Mouse (Mus musculus) testis, postnatal 14 days (tissue): ENCODE measurements around the gene Igsf11.

Experiments used
- DNase-seq: peaks from one replicate; pipeline ENCODE4 v3.0.0; 2021; ENCODE audit warnings: low spot score

The Igsf11 gene

DNA sequence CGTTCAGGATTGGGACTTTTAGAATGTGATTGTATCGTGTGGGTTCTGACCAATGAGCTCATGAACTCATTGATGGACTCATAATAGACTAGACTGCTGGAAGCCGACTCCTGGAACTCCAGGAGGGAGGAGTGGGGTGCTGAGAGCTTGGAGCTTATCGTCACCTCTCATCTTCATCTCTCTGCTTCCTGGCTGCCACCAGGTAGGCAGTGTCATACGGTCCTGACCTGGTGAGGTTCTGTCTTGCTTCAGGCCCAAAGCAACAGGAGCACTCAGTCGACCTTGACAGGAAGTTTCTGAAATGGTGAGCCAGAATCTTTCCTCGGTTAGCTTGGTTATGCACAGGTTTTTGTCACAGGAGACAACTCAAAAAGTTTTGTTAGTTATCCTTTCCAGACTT, at the start of gene Igsf11:
TSS of gene Igsf11 (plus strand) at position 301 of the 400 bp plus-strand sequence.
- DNase-seq = no peak

DNA sequence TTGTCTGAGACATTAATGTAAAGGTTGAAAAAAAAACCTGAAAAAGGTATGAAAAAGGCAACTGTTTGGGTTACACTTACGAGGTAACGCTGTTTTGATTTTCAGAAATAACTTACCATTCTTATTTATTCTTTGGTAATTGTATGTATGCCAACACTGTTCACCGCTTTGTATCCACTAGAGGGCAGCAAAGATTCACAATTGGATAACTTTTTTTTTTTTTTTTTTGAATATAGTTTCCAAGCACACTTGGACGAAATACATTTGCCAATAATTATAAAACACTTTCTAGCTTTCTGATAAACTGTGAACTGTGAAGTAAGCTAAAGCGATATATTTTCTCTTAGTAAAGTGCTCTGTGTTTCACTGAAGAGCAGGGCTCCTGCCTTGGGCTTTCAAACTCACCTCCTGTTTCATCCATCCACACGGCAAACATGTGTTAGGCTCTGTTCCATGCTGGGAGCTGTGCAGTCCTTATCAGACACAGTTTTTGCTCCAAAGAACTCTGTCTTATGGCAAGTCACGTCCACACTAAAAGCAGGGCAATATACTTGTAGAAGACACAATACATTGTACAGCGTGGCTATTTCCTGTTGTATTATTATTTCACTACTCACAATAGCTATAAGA, 34.2 kb upstream of the Igsf11 start:
- DNase-seq = no peak

DNA sequence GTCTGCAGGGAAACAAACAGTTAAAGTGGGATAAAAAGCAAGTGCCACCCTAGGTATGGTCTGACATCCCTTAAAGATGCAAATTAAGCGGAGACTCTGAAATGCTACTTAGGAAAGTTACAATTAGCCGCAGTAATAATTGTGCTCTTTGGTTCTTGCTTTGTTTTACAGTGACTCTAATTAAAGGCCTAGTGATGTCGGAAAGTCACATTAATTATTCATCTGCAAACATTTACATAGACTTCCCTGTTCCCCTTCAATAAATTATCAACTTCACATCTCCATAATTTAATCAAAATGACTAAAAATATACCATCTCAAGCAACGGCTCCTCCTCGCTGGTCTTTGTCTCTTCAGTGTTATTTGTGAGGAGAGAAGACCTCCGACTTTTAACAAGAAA, 31.9 kb upstream of the Igsf11 start:
- no peak for DNase-seq

DNA sequence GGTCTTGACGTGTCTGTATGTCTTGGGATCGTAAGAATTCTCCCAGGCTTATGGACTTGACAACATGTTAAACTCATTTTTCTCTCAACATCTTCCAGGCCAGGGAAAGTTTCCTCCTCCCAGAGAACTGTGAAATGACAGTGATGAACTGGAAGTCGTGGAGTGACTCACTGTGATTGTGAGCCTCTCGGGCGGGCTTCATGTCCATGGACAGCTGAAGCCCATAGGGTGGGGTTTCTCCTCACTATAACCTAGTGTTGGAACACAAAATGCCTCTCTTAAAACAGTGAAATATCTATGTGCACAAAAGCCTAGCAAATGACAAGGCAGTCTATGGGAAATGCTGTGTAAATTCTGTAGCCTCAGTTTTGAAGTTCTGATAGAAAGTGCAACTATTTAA, 28.1 kb upstream of the Igsf11 start:
- DNase-seq = no peak

DNA sequence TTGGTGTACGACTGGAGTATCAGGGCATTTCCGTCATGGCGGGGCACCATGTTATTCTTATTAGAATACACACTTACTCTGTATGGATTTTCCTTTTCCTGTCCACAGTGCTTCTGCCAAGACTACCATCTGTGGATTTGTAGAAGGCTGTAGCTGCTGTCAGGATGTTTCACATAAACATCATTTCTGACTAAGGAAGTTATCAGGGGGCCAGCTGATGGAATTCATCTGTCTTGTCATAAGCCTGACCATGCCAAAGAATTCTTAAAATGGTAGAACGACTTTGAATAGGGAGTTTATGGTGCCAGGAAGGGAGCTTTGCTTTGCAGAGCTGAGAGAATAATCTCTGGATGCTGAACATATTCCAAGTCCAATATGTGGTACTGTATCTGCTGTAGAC, 19.2 kb upstream of the Igsf11 start:
- no peak for DNase-seq

DNA sequence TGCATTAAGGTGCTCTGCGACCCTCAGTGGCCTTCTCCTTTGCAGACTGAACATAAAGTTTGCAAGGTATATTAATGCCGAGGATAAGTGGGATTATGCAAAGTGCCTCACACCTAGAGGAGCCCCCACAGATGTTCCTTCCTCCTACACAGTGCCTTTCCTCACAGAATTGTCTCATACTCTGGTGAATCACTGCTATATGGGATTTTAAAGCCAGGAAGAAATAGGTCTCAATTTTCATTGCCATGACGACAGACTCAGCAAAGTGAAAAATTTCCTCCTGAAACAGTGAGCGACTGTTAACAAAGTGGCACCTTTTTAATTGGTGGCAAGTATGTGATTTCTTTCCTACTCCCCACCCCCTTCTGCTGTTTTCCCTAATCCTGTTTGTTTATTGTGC, 18.0 kb upstream of the Igsf11 start:
- DNase-seq = no peak

DNA sequence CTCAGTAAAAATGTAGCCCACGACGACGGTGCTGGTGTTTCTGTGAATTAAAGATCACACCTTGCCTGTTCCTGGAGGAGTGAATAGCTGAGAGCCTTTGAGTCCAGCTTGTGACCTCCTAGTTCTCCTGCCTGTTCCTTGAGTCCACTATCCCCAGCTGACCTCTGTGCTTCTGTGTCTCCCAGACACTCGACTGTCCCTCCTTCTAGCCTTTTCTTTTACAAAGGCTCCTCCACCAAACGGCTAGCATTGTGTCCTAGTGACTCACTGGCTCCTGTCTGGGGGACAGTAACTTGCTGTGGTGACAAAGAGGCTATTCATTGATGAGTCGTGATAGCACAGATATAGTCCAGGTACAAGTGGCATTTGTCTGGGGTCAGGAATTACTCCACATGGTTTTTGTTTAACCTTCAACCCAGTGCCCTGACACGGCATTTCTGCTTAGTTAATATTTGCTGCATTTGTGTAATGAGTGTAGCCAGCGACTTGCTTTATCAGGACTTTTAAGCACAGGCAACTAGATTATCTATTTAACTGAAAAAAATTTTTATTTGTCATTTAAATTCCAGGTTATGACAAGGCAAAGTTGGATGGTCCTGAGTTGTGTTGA, 6.5 kb downstream of the Igsf11 start:
- peak; percentile 5 for DNase-seq

DNA sequence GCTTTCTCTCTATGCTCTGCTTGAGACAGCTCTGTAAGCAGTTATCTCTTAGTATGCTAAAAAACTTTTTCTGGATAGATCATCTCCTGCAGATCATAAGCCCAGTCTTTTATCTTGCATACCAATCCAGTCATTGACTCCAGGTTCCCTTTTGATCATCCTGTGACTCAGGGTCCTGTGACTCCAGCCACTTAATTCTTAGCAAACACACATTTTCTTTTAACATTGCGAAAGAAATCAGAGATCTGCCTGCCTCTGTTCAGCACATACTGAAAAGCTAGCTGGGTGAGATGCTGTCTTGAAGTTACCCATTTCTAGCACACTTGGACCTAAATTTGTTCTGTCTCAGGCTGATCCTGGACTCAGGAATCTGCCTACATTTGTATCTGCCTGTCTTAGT, 7.6 kb downstream of the Igsf11 start:
- DNase-seq = peak; percentile 2

DNA sequence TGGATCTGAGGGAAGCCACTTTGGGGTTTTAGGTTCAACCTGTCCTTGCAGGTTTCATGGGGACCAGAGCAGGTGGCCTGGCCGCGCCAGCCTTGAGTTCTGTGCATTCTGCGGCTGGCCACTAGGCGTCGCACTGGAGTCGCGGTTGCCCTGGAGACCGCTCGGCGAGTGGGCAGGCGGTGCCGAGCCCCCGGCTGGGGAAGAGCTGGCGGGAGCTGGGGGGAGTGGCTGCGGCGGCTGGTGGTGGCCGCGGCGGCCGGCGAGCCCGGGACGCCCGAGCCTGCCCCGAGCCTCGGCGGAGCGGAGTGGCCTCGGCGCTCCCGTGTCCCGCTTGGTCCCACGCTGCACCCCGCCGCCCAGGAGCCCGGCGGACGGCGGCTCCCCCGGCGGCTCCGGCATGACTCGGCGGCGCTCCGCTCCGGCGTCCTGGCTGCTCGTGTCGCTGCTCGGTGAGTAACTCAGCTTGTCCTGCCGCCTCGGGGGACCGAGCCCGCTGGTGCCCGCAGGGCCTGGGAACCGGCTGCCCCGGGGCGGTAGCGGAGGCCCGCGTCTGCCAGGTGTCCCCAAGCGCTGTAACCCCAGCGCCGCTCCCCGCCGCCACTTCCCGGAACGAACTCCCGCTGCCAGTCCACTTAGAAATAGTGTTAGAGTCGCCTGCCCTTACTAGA, 9.8 kb downstream of the Igsf11 start:
- peak; percentile 90 for DNase-seq

DNA sequence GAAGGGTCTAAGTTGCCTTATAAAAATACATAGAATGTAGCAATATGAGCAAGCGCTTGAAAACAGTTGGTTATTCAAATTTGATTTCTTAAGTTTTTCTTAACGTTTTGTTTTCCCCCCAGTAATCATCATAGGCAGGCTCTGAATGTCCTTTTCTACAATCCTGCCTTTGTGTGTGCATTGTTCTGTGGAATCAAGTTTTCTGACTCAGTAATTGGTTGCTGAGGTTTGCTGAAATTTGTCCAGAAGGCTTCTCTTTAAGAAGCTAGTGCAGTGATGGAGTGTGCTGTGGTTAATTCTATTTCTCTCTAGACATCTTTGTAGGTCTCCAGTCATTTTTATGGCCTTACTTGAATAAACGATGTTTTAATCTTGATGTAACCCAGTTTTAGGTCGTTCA, 10.5 kb downstream of the Igsf11 start:
- DNase-seq = peak; percentile 3

DNA sequence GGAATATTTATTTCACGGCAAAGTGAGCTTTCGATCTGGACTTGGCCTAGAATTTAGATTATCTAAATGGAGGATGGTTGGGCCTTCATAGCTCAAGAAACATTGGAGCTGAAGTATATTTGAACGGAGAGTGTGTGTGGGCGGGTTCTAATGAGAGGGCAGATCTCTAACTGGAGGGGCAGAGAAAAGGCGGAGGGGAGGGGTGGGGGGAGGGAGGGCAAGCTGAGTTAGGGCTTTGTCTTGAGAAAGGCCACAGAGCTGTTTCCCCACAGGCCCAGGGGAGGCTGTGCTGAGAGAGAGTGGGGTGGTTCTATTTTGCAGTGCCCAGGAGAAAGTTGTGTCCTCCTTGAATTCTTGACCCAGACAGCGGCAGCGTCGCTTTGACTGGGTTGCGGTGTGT, 11.7 kb downstream of the Igsf11 start:
- no peak for DNase-seq

DNA sequence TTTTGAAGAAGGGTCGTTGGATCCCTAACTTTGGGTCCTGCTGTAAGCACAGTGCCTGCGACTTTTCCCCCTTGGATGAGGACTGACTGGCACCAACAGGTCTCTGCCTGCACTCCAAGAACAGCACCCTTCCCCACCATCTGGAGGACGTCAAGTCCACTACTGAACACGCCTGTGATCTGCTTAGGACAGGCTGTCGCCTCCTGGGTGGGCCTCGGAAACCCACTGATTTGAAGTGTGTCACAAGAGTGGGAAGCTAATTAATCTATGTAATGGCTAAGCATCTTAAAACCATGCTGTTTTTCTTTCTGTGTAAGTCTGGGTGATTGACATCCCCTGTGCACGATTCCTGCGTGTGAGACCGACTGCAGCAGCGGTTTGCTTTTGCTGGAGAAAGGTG, 13.4 kb downstream of the Igsf11 start:
- DNase-seq = no peak

DNA sequence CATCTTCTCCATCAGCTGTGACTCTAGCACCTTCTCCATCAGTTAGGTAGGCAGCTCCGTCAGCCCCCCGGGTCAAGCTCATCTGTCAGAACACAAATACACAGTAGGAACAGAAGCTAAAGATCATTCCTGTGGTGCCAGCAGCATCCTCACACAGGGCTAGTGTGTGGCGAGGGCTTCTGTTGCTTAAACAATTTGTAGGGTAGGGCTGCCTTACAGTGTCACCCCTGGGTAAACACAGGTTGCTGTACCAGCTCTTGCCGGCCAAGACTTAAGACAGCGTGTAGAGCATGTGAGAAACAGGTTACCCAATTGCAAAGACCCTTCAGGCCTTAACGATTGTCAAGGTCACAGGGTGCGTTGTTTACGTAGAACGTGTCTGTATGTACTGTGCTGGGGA, 15.8 kb downstream of the Igsf11 start:
- DNase-seq = no peak

DNA sequence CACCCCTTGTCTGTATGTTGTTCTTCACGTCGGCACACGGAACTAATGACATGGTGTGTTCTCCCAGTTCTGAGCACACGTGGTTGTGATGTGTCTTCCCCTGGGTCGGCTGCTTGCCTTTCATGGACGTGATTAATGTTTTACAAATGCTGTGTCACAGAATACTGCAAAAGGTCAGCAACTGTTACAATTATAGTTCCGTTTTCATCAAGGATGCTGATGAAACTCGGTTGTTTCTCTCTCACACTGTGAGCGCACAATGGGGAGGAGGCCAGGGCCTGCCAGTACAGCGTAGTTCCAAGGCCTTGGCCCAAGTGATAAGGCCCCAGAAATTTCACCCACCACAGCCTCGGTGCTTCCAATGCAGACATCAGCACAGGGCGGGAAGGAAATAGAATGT, 17.0 kb downstream of the Igsf11 start:
- peak; percentile 57 for DNase-seq

DNA sequence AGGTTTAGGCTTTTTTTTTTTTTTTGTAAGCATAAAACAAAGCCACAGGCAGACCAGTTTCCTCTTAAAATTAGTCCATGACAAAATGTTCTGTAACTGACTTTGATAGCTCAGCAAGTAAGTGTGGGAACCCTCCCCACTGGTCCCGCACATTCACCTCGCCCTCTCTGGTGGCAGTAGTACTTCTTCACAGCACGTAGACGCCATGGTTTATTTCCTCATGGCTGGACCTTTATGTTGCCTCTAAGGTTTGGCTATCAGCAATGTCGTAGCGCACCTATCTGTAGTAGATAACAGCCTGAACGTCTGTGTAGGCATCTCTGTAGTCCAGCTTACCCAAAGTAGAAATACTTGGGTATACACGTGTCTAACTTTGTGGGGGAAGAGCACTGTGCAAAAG, 17.6 kb downstream of the Igsf11 start:
- no peak for DNase-seq

DNA sequence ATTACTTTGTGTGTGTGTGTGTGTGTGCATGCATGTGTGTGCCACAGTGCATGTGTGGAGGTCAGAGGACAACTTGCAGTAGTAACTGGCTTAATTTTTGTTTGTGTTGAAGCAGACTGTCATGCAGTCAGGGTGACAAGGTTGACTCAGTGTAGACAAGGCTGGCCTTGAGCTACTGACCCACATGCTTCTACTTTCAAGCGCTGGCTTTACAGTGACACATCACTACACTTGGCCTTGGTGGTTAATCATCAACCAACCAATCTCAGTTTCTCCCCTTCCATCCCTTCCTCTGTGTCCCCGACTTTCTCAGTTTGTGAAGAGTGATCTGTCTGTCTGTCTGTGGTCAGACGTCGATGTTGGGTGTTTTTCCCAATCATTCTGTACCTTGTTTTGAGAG, 23.0 kb downstream of the Igsf11 start:
- DNase-seq = no peak

DNA sequence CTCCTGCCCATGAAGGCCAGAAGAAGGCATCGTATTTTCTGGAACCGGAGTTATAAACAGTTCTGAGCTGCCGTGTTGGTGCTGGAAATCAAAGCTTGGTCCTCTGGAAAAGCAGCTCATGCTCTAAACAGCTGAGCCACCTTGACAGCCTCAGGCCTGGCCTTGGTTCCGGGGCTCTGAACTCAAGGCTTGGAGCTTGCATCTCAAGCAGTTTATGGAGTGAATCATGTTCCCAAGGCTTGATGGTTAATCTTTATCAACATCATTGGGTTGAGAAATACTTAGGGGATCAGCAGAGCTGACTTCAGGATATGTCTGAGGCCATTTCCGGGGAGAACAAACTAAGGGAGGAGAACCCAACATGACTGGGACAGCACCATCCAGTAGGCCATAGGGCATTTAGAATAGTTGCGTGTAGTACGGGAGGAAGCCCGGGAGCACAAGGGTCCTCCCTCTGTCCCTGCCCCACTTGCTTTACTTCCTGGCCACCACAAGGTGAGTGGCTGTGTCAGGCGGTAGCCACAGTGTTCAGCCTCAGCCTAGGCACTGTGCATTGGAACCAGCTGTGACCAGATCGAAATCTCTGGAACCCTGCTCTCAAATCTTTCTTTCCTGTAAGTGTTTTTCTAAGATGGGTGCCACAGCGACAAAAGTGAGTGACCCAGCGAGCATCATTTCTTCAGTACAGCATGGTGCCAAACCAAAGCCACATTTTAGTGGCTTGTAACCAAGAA, 23.7 kb downstream of the Igsf11 start:
- DNase-seq = no peak

DNA sequence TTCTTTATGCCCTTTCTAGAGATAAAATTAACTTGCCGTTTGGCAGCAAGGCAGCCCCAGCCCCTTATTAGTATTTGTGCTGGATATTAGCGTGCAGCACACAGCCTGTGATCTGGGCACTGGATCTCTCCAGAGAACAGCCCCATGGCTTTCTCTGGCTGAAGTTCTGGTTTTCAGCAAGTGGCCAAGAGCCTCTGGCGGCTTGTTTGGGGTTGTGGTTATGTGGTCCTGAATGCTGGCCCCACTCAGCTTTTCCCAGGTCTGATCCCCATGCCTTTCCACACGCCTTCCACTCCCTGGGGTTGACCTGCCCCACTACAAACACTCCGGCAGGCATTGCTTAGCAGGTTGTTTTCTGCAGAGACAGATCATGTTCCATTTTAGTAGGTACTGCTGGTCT, 24.4 kb downstream of the Igsf11 start:
- no peak for DNase-seq

DNA sequence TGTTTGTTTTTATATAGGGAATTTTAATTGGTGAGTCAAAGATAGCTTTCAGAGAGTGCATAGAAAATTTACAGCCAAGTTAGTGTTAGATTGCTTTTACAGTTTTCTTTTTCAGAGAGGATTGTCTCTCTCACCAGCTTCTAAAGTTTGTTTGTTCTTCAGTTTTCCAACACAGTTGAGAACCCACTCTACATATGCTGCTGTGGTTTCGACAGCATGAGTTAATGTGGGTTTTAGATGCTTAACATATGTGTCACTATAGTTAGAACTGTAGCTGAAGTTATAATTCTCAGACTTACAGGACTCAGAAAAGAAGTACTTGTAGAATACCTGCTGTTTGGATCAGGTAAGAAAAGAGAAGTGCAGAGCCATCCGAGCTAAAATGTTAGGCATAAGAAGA, 25.6 kb downstream of the Igsf11 start:
- DNase-seq = no peak

DNA sequence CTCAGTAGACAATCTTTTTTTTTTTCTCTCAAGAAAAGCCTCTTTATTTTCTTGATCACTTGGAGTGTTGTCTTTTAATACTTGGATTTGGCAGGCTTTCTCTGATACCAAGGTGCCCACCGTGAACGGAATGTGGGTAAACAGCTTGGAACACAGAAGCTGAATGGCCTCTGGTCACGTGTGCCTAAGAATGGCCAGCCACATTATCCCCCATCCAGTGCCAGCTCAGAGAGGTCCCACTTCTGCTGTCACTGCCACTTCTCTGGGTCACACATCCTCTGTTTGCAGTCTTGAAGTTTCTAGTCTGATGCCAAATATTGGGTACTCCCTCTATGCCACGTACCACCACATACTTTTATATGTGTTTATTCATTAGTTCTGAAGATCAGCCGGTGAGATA, 28.0 kb downstream of the Igsf11 start:
- no peak for DNase-seq

DNA sequence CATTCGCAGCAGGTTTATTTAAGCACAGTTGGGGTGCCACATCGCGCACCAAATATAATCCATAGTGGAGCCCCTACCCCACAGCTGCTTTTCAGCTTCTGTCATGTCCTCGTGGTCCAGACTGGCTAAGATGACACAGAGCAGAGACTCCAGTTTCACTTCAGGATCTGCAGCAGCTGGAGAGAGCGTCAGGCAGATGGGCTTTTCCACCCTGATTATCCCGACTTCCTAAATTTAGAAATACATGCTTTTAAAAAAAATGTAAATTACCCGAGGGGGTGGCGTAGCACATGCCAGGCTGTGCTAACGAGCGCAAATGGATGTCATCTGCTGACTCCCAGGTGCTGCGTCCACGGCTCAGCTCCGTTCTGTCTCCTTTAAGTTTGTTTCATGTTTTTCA, 32.5 kb downstream of the Igsf11 start:
- no peak for DNase-seq

DNA sequence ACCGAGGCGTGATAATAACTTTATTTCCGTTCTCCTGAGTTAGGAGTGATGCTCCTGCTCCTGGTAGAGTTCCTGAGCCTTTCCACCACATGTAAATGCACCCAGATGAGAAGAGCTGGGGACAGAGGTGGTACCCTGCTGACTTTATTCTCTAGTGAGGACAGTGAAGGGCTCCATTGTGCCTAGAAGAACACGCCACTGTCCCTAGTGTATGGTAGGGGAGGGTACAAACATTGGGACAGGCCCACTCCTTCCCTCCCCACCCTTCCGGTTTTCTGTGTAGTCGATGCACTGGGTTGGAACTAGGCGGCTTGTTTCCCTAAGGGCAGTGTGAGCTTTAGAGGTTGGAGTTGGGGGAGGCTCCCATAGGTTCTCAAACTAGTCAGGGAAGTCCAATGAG, 36.3 kb downstream of the Igsf11 start:
- no peak for DNase-seq

DNA sequence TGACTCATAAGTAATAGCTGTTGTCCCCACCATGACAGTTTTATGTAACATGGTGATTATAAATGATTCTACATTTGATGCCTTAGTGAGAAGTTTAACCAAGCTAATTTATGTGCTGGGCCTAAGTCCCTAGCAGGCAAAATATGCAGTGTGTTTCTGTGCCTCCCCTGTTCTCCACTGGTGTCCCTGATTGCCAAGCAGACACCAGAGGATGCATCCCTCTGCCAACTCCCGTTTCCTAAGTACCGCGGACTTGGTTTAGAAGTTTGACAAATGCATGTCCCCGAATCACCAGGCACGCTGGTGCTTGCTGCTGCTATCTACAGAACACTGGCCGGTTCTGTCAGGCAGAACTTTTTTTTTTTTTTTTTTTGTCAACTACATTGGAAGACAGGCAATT, 39.0 kb downstream of the Igsf11 start:
- no peak for DNase-seq
